12 mouse cellular contexts compared by ENCODE assay signal in genomic region chr5:108645651-108646342, GRCm38 (mm10). TPM values are rescaled to one million over a fixed set of nuclear protein-coding genes. Genes with fewer than 3 reads are reported as not detected.
A peak's percentile ranks its signal among the peaks of the same experiment; 100 is the strongest.
DNase-seq lines count a peak whose midpoint lies in the region; ATAC-seq and TF ChIP-seq lines count a peak whose summit lies in the region.
"Had no signal": no experiment of that assay in that cellular context is flagged by ENCODE, and none has a peak within 500 bp of the region (broad histone marks: within the 10 kb centered on the region; RNA-seq: fewer than 3 reads in every experiment).

No protein-coding gene starts in this region.

- no peaks in the 10 kb centered on the region for H3K27me3 ChIP-seq in heart, postnatal 0 days (ENCODE audit: control insufficient read depth, insufficient read depth, low read length)
- H3K27me3 ChIP-seq in heart, embryonic 12.5 days (replicated peaks) = no peaks in the 10 kb centered on the region
- H3K27me3 ChIP-seq in liver, embryonic 14.5 days (ENCODE audit: control insufficient read depth, insufficient read depth, low read length) = no peaks in the 10 kb centered on the region
- H3K27me3 ChIP-seq in liver, postnatal 0 days (ENCODE audit: insufficient read depth, low read length) = no peaks in the 10 kb centered on the region

- no peaks in the 10 kb centered on the region for H3K9me3 ChIP-seq in heart, postnatal 0 days (replicated peaks; ENCODE audit: control insufficient read depth, low read length)
- H3K9me3 ChIP-seq in heart, embryonic 12.5 days (replicated peaks) = no peaks in the 10 kb centered on the region
- no peaks in the 10 kb centered on the region for H3K9me3 ChIP-seq in liver, embryonic 14.5 days (ENCODE audit: control insufficient read depth, low read length)
- no peaks in the 10 kb centered on the region for H3K9me3 ChIP-seq in liver, postnatal 0 days (ENCODE audit: low read length)
- H3K9me3 ChIP-seq: midbrain, embryonic 10.5 days had no signal

- H3K36me3 ChIP-seq in heart, postnatal 0 days (replicated peaks; ENCODE audit: control insufficient read depth, insufficient read depth, low read length) = peaks cover 61% of the 10 kb centered on the region
- H3K36me3 ChIP-seq in heart, embryonic 12.5 days = peaks cover 77% of the 10 kb centered on the region
- no peaks in the 10 kb centered on the region; the same call in 1 of the 2 replicates for H3K36me3 ChIP-seq in liver, embryonic 14.5 days (replicated peaks; ENCODE audit: control insufficient read depth, insufficient read depth, low read depth)
- peaks cover 40% of the 10 kb centered on the region for H3K36me3 ChIP-seq in liver, postnatal 0 days (replicated peaks; ENCODE audit: insufficient read depth, low read length)

- 89% methylated on average over 9 of the region's 9 CpGs for WGBS in heart, postnatal 0 days
- WGBS in heart, embryonic 12.5 days = 87% methylated on average over 9 of the region's 9 CpGs
- WGBS in liver, embryonic 14.5 days (ENCODE audit: insufficient replicate concordance) = 86% methylated on average over 9 of the region's 9 CpGs
- 87% methylated on average over 9 of the region's 9 CpGs for WGBS in liver, postnatal 0 days (ENCODE audit: insufficient replicate concordance)

- TF ChIP-seq POLR2A in cortical plate, adult 2 months (IDR thresholded peaks at IDR 0.05; ENCODE audit: extremely low read depth, insufficient read depth, low read length) = 0 out of 2 replicates have a peak, but pooled peaks have one; percentile 7

- H3K27ac ChIP-seq in heart, postnatal 0 days (ENCODE audit: low read depth) = no peak overlapping the region
- H3K27ac ChIP-seq in heart, embryonic 12.5 days (ENCODE audit: poor library complexity, severe bottlenecking) = no peak overlapping the region
- no peak overlapping the region for H3K27ac ChIP-seq in liver, embryonic 14.5 days
- H3K27ac ChIP-seq in liver, postnatal 0 days (ENCODE audit: low read depth) = no peak overlapping the region
- H3K27ac ChIP-seq in cortical plate, adult 2 months (ENCODE audit: insufficient read depth, low read length) = no peak overlapping the region
- H3K27ac ChIP-seq: midbrain, embryonic 10.5 days had no signal

- H3K4me1 ChIP-seq in heart, postnatal 0 days (ENCODE audit: control insufficient read depth, insufficient read depth) = no peaks in the 10 kb centered on the region
- peaks cover 7% of the 10 kb centered on the region for H3K4me1 ChIP-seq in heart, embryonic 12.5 days (replicated peaks)
- H3K4me1 ChIP-seq in liver, embryonic 14.5 days (replicated peaks; ENCODE audit: control insufficient read depth in 2 of 2, insufficient read depth in 2 of 2, low read length in 1 of 2) = no peaks in the 10 kb centered on the region
- H3K4me1 ChIP-seq in liver, postnatal 0 days (ENCODE audit: insufficient read depth) = no peaks in the 10 kb centered on the region
- peaks cover 8% of the 10 kb centered on the region; the same call in 1 of the 2 replicates for H3K4me1 ChIP-seq in cortical plate, adult 2 months (ENCODE audit: control insufficient read depth, insufficient read depth, low read length)
- H3K4me1 ChIP-seq: midbrain, embryonic 10.5 days had no signal

- peak; percentile 14 for TF ChIP-seq CTCF in heart, postnatal 0 days (IDR thresholded peaks at IDR 0.05; ENCODE audit: low read depth)
- peak; percentile 23; the same call in 1 of the 2 replicates for TF ChIP-seq CTCF in liver, embryonic 14.5 days (IDR thresholded peaks at IDR 0.05; ENCODE audit: low read depth)
- TF ChIP-seq CTCF in liver, postnatal 0 days (IDR thresholded peaks at IDR 0.05; ENCODE audit: low read depth) = no peak
- TF ChIP-seq CTCF in cortical plate, adult 2 months (IDR thresholded peaks at IDR 0.05; ENCODE audit: extremely low read depth, insufficient read depth, low read length) = peak; percentile 19; the same call in 1 of the 2 replicates

- no peak overlapping the region for H3K4me3 ChIP-seq in heart, postnatal 0 days (ENCODE audit: low read depth, low read length)
- no peak overlapping the region for H3K4me3 ChIP-seq in heart, embryonic 12.5 days
- no peak overlapping the region for H3K4me3 ChIP-seq in liver, embryonic 14.5 days (ENCODE audit: insufficient read depth in 1 of 2, low read depth in 2 of 2, low read length in 2 of 2)
- H3K4me3 ChIP-seq in liver, postnatal 0 days (ENCODE audit: low read depth, low read length) = no peak overlapping the region
- H3K4me3 ChIP-seq in cortical plate, adult 2 months (ENCODE audit: insufficient read depth, low read length) = no peak overlapping the region
- H3K4me3 ChIP-seq: midbrain, embryonic 10.5 days had no signal

- no peak for DNase-seq in heart, postnatal 0 days (ENCODE audit: low spot score)
- DNase-seq in liver, embryonic 14.5 days (ENCODE audit: low read depth in 3 of 3, low spot score in 3 of 3) = no peak
- DNase-seq in liver, postnatal 0 days = no peak
- peak; percentile 69 for DNase-seq in cerebellum, adult 11-12 months
- no peak for DNase-seq in ovary, postnatal 36 days (ENCODE audit: low spot score)
- no peak for DNase-seq in heart, adult 9 months (ENCODE audit: low spot score in 2 of 2)
- DNase-seq: spleen, adult 18-20 months had no signal

- TF ChIP-seq EP300 in heart, postnatal 0 days (IDR thresholded peaks at IDR 0.05; ENCODE audit: low read depth) = no peak
- TF ChIP-seq EP300 in liver, embryonic 14.5 days (IDR thresholded peaks at IDR 0.05; ENCODE audit: low read depth) = no peak
- TF ChIP-seq EP300 in liver, postnatal 0 days (IDR thresholded peaks at IDR 0.05; ENCODE audit: low read depth) = no peak

- H3K9ac ChIP-seq in heart, postnatal 0 days (replicated peaks; ENCODE audit: low read depth, low read length) = no peak overlapping the region
- H3K9ac ChIP-seq in heart, embryonic 12.5 days = no peak overlapping the region
- H3K9ac ChIP-seq in liver, embryonic 14.5 days (replicated peaks) = no peak overlapping the region
- H3K9ac ChIP-seq in liver, postnatal 0 days (replicated peaks) = no peak overlapping the region

- ATAC-seq in heart, postnatal 0 days (ENCODE audit: insufficient read depth, low read depth) = no peak
- no peak for ATAC-seq in heart, embryonic 12.5 days (ENCODE audit: insufficient number of reproducible peaks, low FRiP score)
- no peak for ATAC-seq in liver, embryonic 14.5 days (ENCODE audit: insufficient read depth)
- ATAC-seq in liver, postnatal 0 days = no peak
- ATAC-seq: inflammation-experienced regulatory T-cells, adult 6 months had no signal

- no peak overlapping the region for H3K4me2 ChIP-seq in heart, postnatal 0 days (ENCODE audit: low read depth, low read length)
- no peak overlapping the region for H3K4me2 ChIP-seq in heart, embryonic 12.5 days
- no peak overlapping the region for H3K4me2 ChIP-seq in liver, embryonic 14.5 days (ENCODE audit: low read depth)
- H3K4me2 ChIP-seq in liver, postnatal 0 days (ENCODE audit: low read depth, low read length) = no peak overlapping the region
- H3K4me2 ChIP-seq: liver, embryonic 11.5 days had no signal

RNA-seq across cellular contexts. Expression of gene Idua, which starts 14.3 kb away (rescaled TPM):
- 8.9 and 25.6 TPM in 2 replicates for total RNA-seq in heart, postnatal 0 days (2014; rRNA removed; ENCODE audit: low replicate concordance)
- polyA plus RNA-seq in heart, postnatal 0 days (2015; fragmentation: Nextera tagmentation; extraction: Ambion mirVana) = 9.0 and 9.6 TPM in 2 replicates
- polyA plus RNA-seq in heart, embryonic 12.5 days (2016; fragmentation: Nextera tagmentation; extraction: Ambion mirVana) = 16.5 and 17.8 TPM in 2 replicates
- 3.0 and 3.1 TPM in 2 replicates for polyA plus RNA-seq in liver, embryonic 14.5 days (2012; rRNA removed)
- 2.5 and 2.9 TPM in 2 replicates for polyA plus RNA-seq in liver, embryonic 14.5 days (2014; fragmentation: Nextera tagmentation; extraction: Ambion mirVana)
- 3.9 and 4.2 TPM in 2 replicates for polyA plus RNA-seq in liver, postnatal 0 days (2015; fragmentation: Nextera tagmentation; extraction: Ambion mirVana)
- polyA plus RNA-seq in cortical plate, adult 2 months (2012; rRNA removed) = 24.0 and 29.1 TPM in 2 replicates

RNA-seq across cellular contexts. Expression of gene Tmem175, which starts 16.2 kb away (rescaled TPM):
- 16.3 and 24.5 TPM in 2 replicates for total RNA-seq in heart, postnatal 0 days (2014; rRNA removed; ENCODE audit: low replicate concordance)
- 12.3 and 14.5 TPM in 2 replicates for polyA plus RNA-seq in heart, postnatal 0 days (2015; fragmentation: Nextera tagmentation; extraction: Ambion mirVana)
- 18.5 and 18.6 TPM in 2 replicates for polyA plus RNA-seq in heart, embryonic 12.5 days (2016; fragmentation: Nextera tagmentation; extraction: Ambion mirVana)
- 8.2 and 11.1 TPM in 2 replicates for polyA plus RNA-seq in liver, embryonic 14.5 days (2012; rRNA removed)
- polyA plus RNA-seq in liver, embryonic 14.5 days (2014; fragmentation: Nextera tagmentation; extraction: Ambion mirVana) = 12.8 and 15.0 TPM in 2 replicates
- polyA plus RNA-seq in liver, postnatal 0 days (2015; fragmentation: Nextera tagmentation; extraction: Ambion mirVana) = 7.0 and 7.3 TPM in 2 replicates
- polyA plus RNA-seq in cortical plate, adult 2 months (2012; rRNA removed) = 62.8 and 67.4 TPM in 2 replicates

RNA-seq across cellular contexts. Expression of gene Gak, which starts 16.2 kb away (rescaled TPM):
- total RNA-seq in heart, postnatal 0 days (2014; rRNA removed; ENCODE audit: low replicate concordance) = 29.4 and 48.9 TPM in 2 replicates
- polyA plus RNA-seq in heart, postnatal 0 days (2015; fragmentation: Nextera tagmentation; extraction: Ambion mirVana) = 13.4 and 15.0 TPM in 2 replicates
- 42.5 and 43.2 TPM in 2 replicates for polyA plus RNA-seq in heart, embryonic 12.5 days (2016; fragmentation: Nextera tagmentation; extraction: Ambion mirVana)
- 19.4 and 22.6 TPM in 2 replicates for polyA plus RNA-seq in liver, embryonic 14.5 days (2012; rRNA removed)
- polyA plus RNA-seq in liver, embryonic 14.5 days (2014; fragmentation: Nextera tagmentation; extraction: Ambion mirVana) = 20.7 and 22.7 TPM in 2 replicates
- 15.6 and 17.5 TPM in 2 replicates for polyA plus RNA-seq in liver, postnatal 0 days (2015; fragmentation: Nextera tagmentation; extraction: Ambion mirVana)
- polyA plus RNA-seq in cortical plate, adult 2 months (2012; rRNA removed) = 84.9 and 86.8 TPM in 2 replicates

RNA-seq across cellular contexts. Expression of gene Dgkq, which starts 23.7 kb away (rescaled TPM):
- 11.9 and 34.7 TPM in 2 replicates for total RNA-seq in heart, postnatal 0 days (2014; rRNA removed; ENCODE audit: low replicate concordance)
- polyA plus RNA-seq in heart, postnatal 0 days (2015; fragmentation: Nextera tagmentation; extraction: Ambion mirVana) = 2.9 and 3.0 TPM in 2 replicates
- polyA plus RNA-seq in heart, embryonic 12.5 days (2016; fragmentation: Nextera tagmentation; extraction: Ambion mirVana) = 8.4 and 9.4 TPM in 2 replicates
- polyA plus RNA-seq in liver, embryonic 14.5 days (2012; rRNA removed) = 4.7 TPM in 2 replicates
- 1.9 and 2.3 TPM in 2 replicates for polyA plus RNA-seq in liver, embryonic 14.5 days (2014; fragmentation: Nextera tagmentation; extraction: Ambion mirVana)
- 2.5 TPM in 2 replicates for polyA plus RNA-seq in liver, postnatal 0 days (2015; fragmentation: Nextera tagmentation; extraction: Ambion mirVana)
- polyA plus RNA-seq in cortical plate, adult 2 months (2012; rRNA removed) = 54.6 and 58.7 TPM in 2 replicates

RNA-seq across cellular contexts. Expression of gene Slc26a1, which starts 29.6 kb away (rescaled TPM):
- total RNA-seq in heart, postnatal 0 days (2014; rRNA removed; ENCODE audit: low replicate concordance) = 0.08 TPM in 1 of 2 replicates, not detected in the other
- polyA plus RNA-seq in heart, postnatal 0 days (2015; fragmentation: Nextera tagmentation; extraction: Ambion mirVana) = 0.11 and 0.23 TPM in 2 replicates
- polyA plus RNA-seq in heart, embryonic 12.5 days (2016; fragmentation: Nextera tagmentation; extraction: Ambion mirVana) = 0.54 and 1.0 TPM in 2 replicates
- polyA plus RNA-seq in liver, embryonic 14.5 days (2012; rRNA removed) = 15.3 and 17.9 TPM in 2 replicates
- polyA plus RNA-seq in liver, embryonic 14.5 days (2014; fragmentation: Nextera tagmentation; extraction: Ambion mirVana) = 12.6 and 15.5 TPM in 2 replicates
- polyA plus RNA-seq in liver, postnatal 0 days (2015; fragmentation: Nextera tagmentation; extraction: Ambion mirVana) = 25.8 and 33.4 TPM in 2 replicates
- 1.2 and 1.4 TPM in 2 replicates for polyA plus RNA-seq in cortical plate, adult 2 months (2012; rRNA removed)
